Mouse (Mus musculus) cerebellum, adult 11 months (tissue): ENCODE data around the gene Fkbp7.

Experiments used
- DNase-seq: peaks from one replicate; pipeline ENCODE4 v3.0.0; 2022

Fkbp7 gene

GRCm38 (mm10) chr2:76672966-76673392, at the start of gene Fkbp7:
TSS of gene Fkbp7 (minus strand) at chr2:76673116.
- peak; percentile 93 for DNase-seq

GRCm38 (mm10) chr2:76719650-76720049, 46.7 kb upstream of the Fkbp7 start:
- DNase-seq = no peak

DNA sequence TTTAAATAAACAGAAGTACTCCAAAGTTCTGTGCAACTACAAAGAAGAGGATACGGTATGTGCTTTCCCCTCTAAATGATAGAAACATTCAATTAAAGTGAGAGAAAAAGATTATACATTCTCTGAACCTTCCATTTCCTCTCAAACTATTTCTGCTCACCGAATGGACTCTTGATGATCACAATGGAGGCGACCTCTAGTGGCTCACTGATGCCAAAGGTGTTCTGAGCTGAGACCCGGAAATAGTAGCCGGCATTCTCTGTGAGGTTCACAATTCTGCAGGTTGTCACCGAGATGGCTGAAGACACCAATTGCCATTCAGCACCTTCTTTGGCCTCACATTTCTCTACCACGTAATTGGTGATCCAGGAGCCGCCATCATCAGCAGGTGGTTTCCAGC, 42.1 kb upstream of the Fkbp7 start:
- no peak for DNase-seq

DNA sequence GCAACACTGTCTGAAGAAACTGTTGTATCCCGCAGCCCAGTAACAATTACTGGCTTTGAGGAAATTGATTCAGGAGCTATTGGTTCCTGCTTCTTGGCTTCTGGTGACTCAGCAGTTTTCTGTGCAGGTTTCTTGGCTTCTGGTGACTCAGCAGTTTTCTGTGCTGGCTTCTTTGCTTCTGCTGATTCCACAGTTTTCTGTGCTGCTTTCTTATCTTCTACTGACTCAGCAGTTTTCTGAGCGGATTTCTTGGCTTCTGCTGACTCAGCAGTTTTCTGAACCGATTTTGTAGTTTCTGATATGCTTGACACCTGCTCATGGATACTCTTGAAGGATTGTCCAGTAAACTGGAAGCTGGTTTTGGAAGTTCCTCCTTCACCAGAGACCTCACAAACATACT, 35.6 kb upstream of the Fkbp7 start:
- DNase-seq = no peak

GRCm38 (mm10) chr2:76705655-76706054, 32.7 kb upstream of the Fkbp7 start:
- DNase-seq = no peak

GRCm38 (mm10) chr2:76702751-76703150, 29.8 kb upstream of the Fkbp7 start:
- no peak for DNase-seq

DNA sequence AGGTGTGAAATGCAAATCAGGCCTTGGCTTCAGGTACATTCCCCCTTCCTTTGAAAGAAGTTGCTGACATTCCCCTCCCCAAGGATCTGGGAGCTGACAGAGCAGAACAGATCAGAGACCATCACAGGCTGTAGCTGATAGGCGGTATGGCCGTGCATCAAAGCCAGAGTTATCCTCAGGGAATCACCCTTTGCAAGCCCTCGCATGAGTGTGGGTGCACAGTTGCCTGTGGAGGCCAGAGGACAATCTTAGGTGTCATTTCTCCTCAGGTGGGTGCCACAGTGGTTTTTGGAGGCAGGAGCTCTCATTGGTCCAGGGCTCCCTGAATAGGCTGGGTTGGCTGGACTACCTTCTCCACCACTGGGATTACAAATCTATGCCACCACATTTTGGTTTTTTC, 29.3 kb upstream of the Fkbp7 start:
- DNase-seq = no peak

DNA sequence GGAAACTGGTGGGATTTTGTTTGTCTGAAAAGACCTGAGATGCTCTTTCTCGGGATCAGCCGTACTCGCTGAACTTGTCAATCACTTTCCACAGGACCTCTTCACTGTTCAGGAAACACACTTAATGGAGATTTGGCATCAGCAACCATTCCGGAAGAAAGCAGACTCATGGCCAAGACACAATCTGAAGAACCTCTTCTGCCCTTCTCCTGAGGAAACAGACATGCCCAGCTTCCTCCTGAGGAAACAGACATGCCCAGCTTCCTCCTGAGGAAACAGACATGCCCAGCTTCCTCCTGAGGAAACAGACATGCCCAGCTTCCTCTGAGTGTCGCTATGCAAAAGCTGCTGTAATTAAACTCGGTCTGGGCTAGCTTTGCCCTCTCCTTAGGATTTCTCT, 22.4 kb upstream of the Fkbp7 start:
- no peak for DNase-seq

DNA sequence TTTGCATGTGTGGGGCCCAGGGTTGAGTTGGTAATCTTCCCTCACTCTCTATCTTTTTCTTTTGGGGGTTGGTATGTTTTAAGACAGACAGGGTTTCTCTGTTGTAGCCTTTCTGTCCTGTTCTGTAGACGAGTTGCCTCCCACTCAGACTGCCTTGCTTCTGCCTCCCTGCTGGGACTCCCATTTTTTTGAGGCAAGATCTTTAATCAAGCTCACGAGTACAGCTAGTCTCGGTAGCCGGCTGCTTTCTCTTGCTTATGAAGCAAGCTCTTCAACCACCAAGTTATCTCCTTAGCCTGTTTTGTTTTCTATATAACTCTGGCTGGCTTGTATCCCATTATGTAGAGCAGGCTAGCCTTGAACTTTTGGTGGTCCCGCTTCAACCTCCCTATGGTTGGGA, 20.8 kb upstream of the Fkbp7 start:
- no peak for DNase-seq

- no peak for DNase-seq
Measured at GRCm38 (mm10) chr2:76690436-76691204, 17.7 kb upstream of the Fkbp7 start.

GRCm38 (mm10) chr2:76688162-76688561, 15.2 kb upstream of the Fkbp7 start:
- no peak for DNase-seq

GRCm38 (mm10) chr2:76687608-76688007, 14.7 kb upstream of the Fkbp7 start:
- DNase-seq = no peak

DNA sequence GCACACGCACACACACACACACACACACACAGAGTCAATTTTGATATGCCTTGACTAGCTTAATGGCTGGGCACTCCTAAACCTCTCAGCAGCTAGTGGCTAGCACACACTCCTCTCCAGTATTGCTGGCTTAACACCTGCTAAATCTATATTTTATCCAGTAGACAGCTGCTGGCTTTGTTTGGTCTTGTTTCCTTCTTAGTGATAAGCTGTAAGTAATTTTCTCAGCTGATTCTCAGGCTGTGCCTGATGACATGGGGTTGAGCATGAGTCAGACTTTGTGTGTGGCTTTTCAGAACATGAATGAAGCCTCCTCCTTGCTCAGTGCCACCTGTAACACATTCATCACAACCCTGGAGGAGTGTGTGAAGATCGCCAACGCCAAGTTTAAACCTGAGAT, 14.1 kb upstream of the Fkbp7 start:
- DNase-seq = no peak

DNA sequence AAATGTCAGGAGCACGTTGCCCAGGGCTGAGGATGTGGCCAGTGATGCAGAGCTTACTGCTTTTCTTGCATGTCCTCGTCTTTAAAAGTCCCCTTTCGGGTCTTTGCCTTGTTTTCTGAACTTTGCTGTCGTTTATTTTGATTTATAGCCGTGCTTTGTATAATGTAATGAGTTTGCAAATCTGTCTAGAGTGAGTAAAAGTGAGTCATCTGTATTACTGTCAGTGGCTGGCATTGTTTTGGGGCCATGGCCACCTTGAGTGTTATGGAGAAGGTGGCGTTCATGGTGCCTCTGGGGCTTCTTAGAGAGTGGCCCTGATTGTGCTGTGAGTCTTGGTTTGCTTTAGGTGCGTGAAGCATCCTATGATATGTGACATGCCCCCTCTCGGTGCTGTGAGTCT, 9.4 kb upstream of the Fkbp7 start:
- no peak for DNase-seq

GRCm38 (mm10) chr2:76676401-76677226, 3.7 kb upstream of the Fkbp7 start:
- no peak for DNase-seq

GRCm38 (mm10) chr2:76675949-76676348, 3.0 kb upstream of the Fkbp7 start:
- DNase-seq = no peak

DNA sequence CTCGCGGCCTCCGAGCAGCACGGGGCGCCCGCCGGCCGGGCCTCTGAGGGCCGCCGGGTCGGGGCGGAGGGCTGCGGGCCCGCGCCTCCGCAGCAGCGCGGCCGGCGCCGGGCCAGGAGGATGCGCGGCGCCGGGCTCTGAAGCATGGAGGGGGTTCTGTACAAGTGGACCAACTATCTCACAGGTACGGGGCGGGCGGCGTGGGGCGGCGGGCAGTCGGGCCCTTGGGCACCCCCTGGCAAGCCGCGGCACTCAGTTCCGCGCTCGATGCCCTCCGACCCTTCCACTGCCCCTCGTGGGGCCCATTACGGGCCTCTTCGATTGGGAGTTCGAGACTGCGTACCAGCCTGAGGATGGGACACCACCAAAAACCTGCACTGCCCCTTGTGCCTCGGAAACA, 2.5 kb upstream of the Fkbp7 start:
- peak; percentile 37 for DNase-seq

- DNase-seq = peak; percentile 81
Measured at GRCm38 (mm10) chr2:76674725-76675427, 2.0 kb upstream of the Fkbp7 start, which contains the start of gene Plekha3. TSS of gene Plekha3 (plus strand) at chr2:76675281.

DNA sequence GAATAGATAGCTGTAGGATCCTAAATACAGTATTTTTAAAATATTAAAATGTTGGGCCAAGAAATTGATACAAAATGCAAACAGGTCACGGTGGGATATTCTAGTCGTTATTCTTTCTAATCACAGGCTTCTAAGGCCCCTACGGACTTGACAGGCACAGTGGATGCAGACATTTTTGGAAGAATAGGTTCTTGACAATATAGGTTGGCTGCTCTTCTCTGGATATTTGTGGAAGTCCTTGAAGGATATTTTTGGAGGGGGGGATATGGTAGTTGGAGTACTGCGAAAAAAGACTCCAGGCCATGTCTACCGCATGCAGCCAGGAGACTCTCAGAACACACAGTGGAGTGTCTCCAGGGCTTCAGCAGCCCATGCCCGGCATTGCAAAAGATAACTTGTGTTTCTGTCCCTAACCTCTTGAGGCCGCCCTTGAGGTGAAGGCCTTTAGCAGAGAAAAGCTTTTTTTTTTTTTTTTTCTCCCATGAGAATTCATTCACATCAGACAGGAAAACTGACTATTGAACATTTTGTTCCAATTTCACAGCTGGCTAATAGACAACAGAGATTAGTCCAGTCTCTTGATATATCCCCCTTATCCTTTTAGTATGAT, 661 bp upstream of the Fkbp7 start:
- no peak for DNase-seq

DNA sequence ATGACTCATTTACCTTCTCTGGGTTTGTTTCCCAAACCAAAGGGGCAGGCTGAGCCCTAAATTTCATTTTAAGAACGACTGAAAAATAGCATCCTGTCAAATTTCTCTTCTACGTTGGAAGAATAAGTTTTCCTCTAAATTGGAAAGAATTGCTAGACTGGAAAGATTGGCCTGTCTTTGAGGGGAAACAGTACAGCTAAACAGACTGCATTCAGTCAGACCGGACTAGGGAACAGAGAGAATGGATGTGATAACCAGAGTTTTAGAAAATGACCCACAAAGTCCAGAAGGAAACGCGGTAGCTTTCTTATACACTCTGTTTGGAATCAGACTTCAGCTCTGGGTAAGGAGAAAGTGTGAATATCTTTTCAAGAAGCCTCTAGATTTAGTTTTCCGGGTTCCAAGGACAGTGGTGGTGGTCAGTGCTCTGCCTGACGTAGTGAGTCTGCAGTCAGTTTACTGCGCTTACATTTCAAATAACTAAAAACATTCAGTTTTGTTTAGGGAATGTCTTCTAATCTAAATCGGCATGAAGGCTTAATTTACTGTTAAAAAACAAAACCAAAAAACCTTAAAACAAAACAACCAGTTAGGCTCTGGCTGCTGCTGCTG, 676 bp downstream of the Fkbp7 start:
- no peak for DNase-seq

DNA sequence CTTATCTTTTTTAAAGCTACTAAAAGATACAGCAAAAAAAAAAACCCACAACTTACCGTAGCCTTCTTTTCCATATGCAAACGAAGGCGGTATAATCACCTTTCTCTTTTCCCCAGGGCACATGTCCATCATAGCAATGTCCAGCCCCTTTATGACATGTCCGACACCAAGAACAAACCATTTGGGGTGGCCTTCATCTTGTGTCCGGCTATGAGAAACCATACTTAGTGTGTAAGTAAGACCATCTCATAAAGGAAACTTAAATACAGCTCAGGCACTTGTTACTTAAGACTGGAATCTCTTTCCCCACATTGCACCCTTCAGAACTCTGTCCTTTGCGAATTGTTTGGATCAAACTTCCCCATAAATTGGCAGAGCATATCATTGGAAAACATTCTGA, 1.3 kb downstream of the Fkbp7 start:
- DNase-seq = no peak

DNA sequence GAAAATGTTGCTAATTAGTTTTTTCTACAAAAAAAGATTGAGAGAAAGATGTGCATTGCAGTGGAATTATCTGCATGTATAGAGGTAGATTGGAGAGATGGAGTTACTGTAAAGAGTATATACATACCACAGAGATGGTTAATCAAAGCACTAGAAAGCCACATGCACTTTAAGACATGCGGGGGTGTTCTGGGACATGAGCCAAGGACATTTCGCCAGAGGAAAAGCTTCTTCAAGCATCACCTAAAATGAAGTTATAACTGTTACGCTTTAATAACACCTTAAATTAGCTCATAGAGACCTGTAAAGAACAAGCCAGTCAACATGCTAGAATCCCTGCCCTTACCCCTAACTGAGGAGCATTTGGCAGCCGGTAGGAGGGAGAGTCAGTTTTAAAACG, 5.7 kb downstream of the Fkbp7 start:
- DNase-seq = no peak

- no peak for DNase-seq
Measured at GRCm38 (mm10) chr2:76665531-76665930, 7.4 kb downstream of the Fkbp7 start.
